ENCODE assay signal across 26 mouse cellular contexts in the genomic region with DNA sequence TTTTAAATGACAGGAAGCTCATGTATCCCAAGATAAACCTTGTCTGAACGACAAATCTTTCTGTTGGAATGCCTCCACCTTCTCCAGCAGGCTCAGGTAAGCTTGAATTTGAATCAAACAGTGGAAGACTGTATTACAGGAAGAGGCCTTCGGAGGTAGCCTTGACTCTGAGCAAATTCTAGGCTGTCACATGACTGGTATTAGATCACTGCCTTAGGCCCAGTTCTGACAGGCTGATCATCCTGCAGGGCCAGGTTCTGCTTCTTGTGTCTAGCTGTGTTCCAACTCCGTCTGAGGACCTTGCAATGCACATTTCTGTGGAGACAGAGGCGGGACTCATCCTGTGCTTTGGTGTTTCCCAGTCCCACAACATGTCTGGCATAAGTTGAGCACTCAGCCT.
DNase-seq lines count a peak whose midpoint lies in the region; ATAC-seq and TF ChIP-seq lines count a peak whose summit lies in the region.
"Had no signal": no experiment of that assay in that cellular context is flagged by ENCODE, and none has a peak within 500 bp of the region (broad histone marks: within the 10 kb centered on the region; RNA-seq: fewer than 3 reads in every experiment).

No protein-coding gene starts in this region.

- ATAC-seq in heart, embryonic 12.5 days (ENCODE audit: insufficient number of reproducible peaks, low FRiP score): no peak
- ATAC-seq in midbrain, embryonic 14.5 days (ENCODE audit: low FRiP score, low TSS enrichment): no peak; the same call in 1 of the 2 replicates
- no peak for ATAC-seq in midbrain, embryonic 16.5 days
- ATAC-seq: CD4-positive, CD25-positive, alpha-beta regulatory T cell, adult 4 months; forebrain, embryonic 14.5 days; forebrain, postnatal 0 days; hindbrain, postnatal 0 days; inflammation-experienced regulatory T-cells, adult 6 months had no signal

- H3K36me3 ChIP-seq in heart, embryonic 12.5 days: no peaks in the 10 kb centered on the region
- no peaks in the 10 kb centered on the region for H3K36me3 ChIP-seq in midbrain, embryonic 14.5 days (ENCODE audit: control insufficient read depth, insufficient read depth, low read length)
- H3K36me3 ChIP-seq in midbrain, embryonic 16.5 days (ENCODE audit: control insufficient read depth, insufficient read depth, low read length): no peaks in the 10 kb centered on the region
- H3K36me3 ChIP-seq: embryonic facial prominence, embryonic 12.5 days; embryonic facial prominence, embryonic 15.5 days; heart, embryonic 13.5 days had no signal

- TF ChIP-seq CTCF in brain, embryonic 14.5 days (IDR thresholded peaks at IDR 0.05; ENCODE audit: borderline replicate concordance, extremely low read depth, insufficient read depth, insufficient read length): no peak

- H3K4me2 ChIP-seq in heart, embryonic 12.5 days: no peak overlapping the region
- H3K4me2 ChIP-seq in midbrain, embryonic 14.5 days (ENCODE audit: low read length): no peak overlapping the region
- no peak overlapping the region for H3K4me2 ChIP-seq in midbrain, embryonic 16.5 days (ENCODE audit: low read length)
- H3K4me2 ChIP-seq: embryonic facial prominence, embryonic 12.5 days; embryonic facial prominence, embryonic 15.5 days; heart, embryonic 13.5 days; hindbrain, embryonic 14.5 days had no signal

- no peak overlapping the region for H3K9ac ChIP-seq in heart, embryonic 12.5 days
- H3K9ac ChIP-seq in midbrain, embryonic 14.5 days (replicated peaks; ENCODE audit: low read length): no peak overlapping the region
- H3K9ac ChIP-seq in midbrain, embryonic 16.5 days (ENCODE audit: low read depth, low read length): no peak overlapping the region
- H3K9ac ChIP-seq: embryonic facial prominence, embryonic 12.5 days; embryonic facial prominence, embryonic 15.5 days; forebrain, postnatal 0 days; heart, embryonic 13.5 days; hindbrain, embryonic 14.5 days had no signal

- no peak overlapping the region for H3K4me3 ChIP-seq in heart, embryonic 12.5 days
- no peak overlapping the region for H3K4me3 ChIP-seq in midbrain, embryonic 14.5 days (replicated peaks; ENCODE audit: low read depth, low read length)
- no peak overlapping the region for H3K4me3 ChIP-seq in midbrain, embryonic 16.5 days (ENCODE audit: low read depth, low read length)
- H3K4me3 ChIP-seq: embryonic facial prominence, embryonic 12.5 days; embryonic facial prominence, embryonic 15.5 days; gastrocnemius, adult 2 months; heart, embryonic 13.5 days had no signal

- peak; percentile 75 for DNase-seq in heart, adult 11 months
- DNase-seq in midbrain, embryonic 14.5 days: peak; percentile 14
- DNase-seq in brain, embryonic 14.5 days (ENCODE audit: low read depth): peak; percentile 3
- no peak for DNase-seq in embryo, embryonic 10 days (ENCODE audit: low spot score)
- DNase-seq: adrenal gland, adult 2 months; cerebellum, adult 11 months; cerebellum, adult 2 months; cerebellum, adult 9-11 months; cerebellum, postnatal 25 days; embryo, embryonic 11 days; forebrain, postnatal 0 days; gastrocnemius, adult 2 months; gastrocnemius, postnatal 14 days; heart, adult 18-20 months; heart, postnatal 14 days; heart, postnatal 4 days had no signal

- H3K27ac ChIP-seq in heart, embryonic 12.5 days (ENCODE audit: poor library complexity, severe bottlenecking): no peak overlapping the region
- no peak overlapping the region; the same call in 1 of the 2 replicates for H3K27ac ChIP-seq in midbrain, embryonic 14.5 days (replicated peaks; ENCODE audit: low read depth, low read length)
- no peak overlapping the region for H3K27ac ChIP-seq in midbrain, embryonic 16.5 days (ENCODE audit: low read length)
- H3K27ac ChIP-seq: embryonic facial prominence, embryonic 12.5 days; embryonic facial prominence, embryonic 15.5 days; gastrocnemius, adult 2 months; heart, embryonic 13.5 days; hindbrain, embryonic 14.5 days; hindbrain, postnatal 0 days had no signal

- TF ChIP-seq POLR2A in brain, embryonic 14.5 days (IDR thresholded peaks at IDR 0.05; ENCODE audit: borderline replicate concordance, extremely low read depth, insufficient read depth, insufficient read length, poor library complexity, severe bottlenecking): no peak

- H3K9me3 ChIP-seq in heart, embryonic 12.5 days (replicated peaks): no peaks in the 10 kb centered on the region
- no peaks in the 10 kb centered on the region for H3K9me3 ChIP-seq in midbrain, embryonic 14.5 days (ENCODE audit: control insufficient read depth, low read length)
- no peaks in the 10 kb centered on the region for H3K9me3 ChIP-seq in midbrain, embryonic 16.5 days (replicated peaks; ENCODE audit: control insufficient read depth, low read length, poor library complexity, severe bottlenecking)
- H3K9me3 ChIP-seq: embryonic facial prominence, embryonic 12.5 days; embryonic facial prominence, embryonic 15.5 days; heart, embryonic 13.5 days had no signal

- H3K27me3 ChIP-seq in heart, embryonic 12.5 days (replicated peaks): no peaks in the 10 kb centered on the region
- no peaks in the 10 kb centered on the region for H3K27me3 ChIP-seq in midbrain, embryonic 14.5 days (ENCODE audit: control insufficient read depth, insufficient read depth, low read length)
- H3K27me3 ChIP-seq in midbrain, embryonic 16.5 days (ENCODE audit: control insufficient read depth, insufficient read depth, low read depth, low read length): no peaks in the 10 kb centered on the region
- H3K27me3 ChIP-seq: embryonic facial prominence, embryonic 12.5 days; embryonic facial prominence, embryonic 15.5 days; heart, embryonic 13.5 days had no signal

- 66% methylated on average over 4 of the region's 4 CpGs for WGBS in heart, embryonic 12.5 days
- WGBS in midbrain, embryonic 14.5 days: 55% methylated on average over 4 of the region's 4 CpGs
- 55% methylated on average over 4 of the region's 4 CpGs for WGBS in midbrain, embryonic 16.5 days

- no peaks in the 10 kb centered on the region for H3K4me1 ChIP-seq in heart, embryonic 12.5 days (replicated peaks)
- H3K4me1 ChIP-seq in midbrain, embryonic 14.5 days (ENCODE audit: control insufficient read depth, insufficient read depth, low read length): no peaks in the 10 kb centered on the region
- H3K4me1 ChIP-seq in midbrain, embryonic 16.5 days (ENCODE audit: control insufficient read depth, insufficient read depth, low read length): no peaks in the 10 kb centered on the region
- H3K4me1 ChIP-seq: embryonic facial prominence, embryonic 12.5 days; embryonic facial prominence, embryonic 15.5 days; heart, embryonic 13.5 days had no signal
